Mouse (Mus musculus) kidney, adult 2 months (tissue): ENCODE measurements around the gene Syt1.

Experiments
- CTCF ChIP-seq: fragments of 200-500 bp; conservative IDR thresholded peaks from 2 replicates; pipeline ENCODE4 v1.5.1; 2011; ENCODE audit warnings: low read depth, mild to moderate bottlenecking, control low read depth, low read length, moderate library complexity, mixed read lengths; ENCODE audit not compliant: insufficient read depth, insufficient read length
- POLR2A ChIP-seq: fragments of 200-500 bp; IDR thresholded peaks from one replicate; pipeline ENCODE4 v1.6.1; 2011; ENCODE audit warnings: low read depth, low read length, control low read depth

DNA sequence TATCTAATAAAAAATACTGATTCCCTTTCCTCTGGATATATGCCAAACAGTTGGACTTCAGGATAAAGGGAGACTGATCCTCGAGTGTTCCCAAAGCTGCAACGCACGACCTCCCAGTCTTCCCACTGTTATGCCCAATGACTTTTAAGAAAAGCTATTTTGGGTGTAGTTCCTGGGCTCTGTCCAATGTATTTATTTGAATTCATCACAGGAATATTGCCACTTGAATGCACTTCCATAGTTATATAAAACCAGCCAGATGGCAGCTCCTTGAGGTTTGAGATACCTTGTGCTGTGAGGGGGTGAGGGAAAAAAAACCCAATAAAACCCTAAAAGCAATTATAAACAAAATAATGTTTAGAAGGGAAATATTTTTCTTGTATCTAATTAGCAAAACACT, 285.9 kb downstream of the Syt1 start:
- TF ChIP-seq CTCF = no peak
- no peak for TF ChIP-seq POLR2A
